Mouse (Mus musculus): Measurements from ENCODE around the gene 2300002M23Rik.

The 2300002M23Rik gene

GRCm38 (mm10) chr17:35556186-35556765 lies 11.0 kb upstream of the 2300002M23Rik start:
- DNase-seq (ENCODE audit: extremely low spot score, low spot score): no peak

GRCm38 (mm10) chr17:35556812-35557211 lies 10.4 kb upstream of the 2300002M23Rik start:
- no peak for DNase-seq (ENCODE audit: extremely low spot score, low spot score)

- no peak for DNase-seq (ENCODE audit: extremely low spot score, low spot score)
These were observed 9.9 kb upstream of the 2300002M23Rik start for GRCm38 (mm10) chr17:35557351-35557750.

GRCm38 (mm10) chr17:35558216-35558615 lies 9.0 kb upstream of the 2300002M23Rik start:
- DNase-seq (ENCODE audit: extremely low spot score, low spot score): no peak

GRCm38 (mm10) chr17:35567767-35568166 lies 517 bp downstream of the 2300002M23Rik start:
- no peak for DNase-seq (ENCODE audit: extremely low spot score, low spot score)

- peak; percentile 41 for DNase-seq (ENCODE audit: extremely low spot score, low spot score)
These were observed 2.1 kb downstream of the 2300002M23Rik start for GRCm38 (mm10) chr17:35569091-35569944.

- no peak for DNase-seq (ENCODE audit: extremely low spot score, low spot score)
These were observed 3.6 kb downstream of the 2300002M23Rik start for GRCm38 (mm10) chr17:35570836-35571235.

- no peak for DNase-seq (ENCODE audit: extremely low spot score, low spot score)
These were observed 4.2 kb downstream of the 2300002M23Rik start for GRCm38 (mm10) chr17:35571477-35571876.

- DNase-seq (ENCODE audit: extremely low spot score, low spot score): peak; percentile 80
These were observed 11.0 kb downstream of the 2300002M23Rik start for GRCm38 (mm10) chr17:35578211-35578610.

GRCm38 (mm10) chr17:35582900-35583299 lies 15.7 kb downstream of the 2300002M23Rik start:
- DNase-seq (ENCODE audit: extremely low spot score, low spot score): no peak

- DNase-seq (ENCODE audit: extremely low spot score, low spot score): peak; percentile 79
These were observed 17.2 kb downstream of the 2300002M23Rik start for GRCm38 (mm10) chr17:35584330-35584937.

- no peak for DNase-seq (ENCODE audit: extremely low spot score, low spot score)
These were observed 20.0 kb downstream of the 2300002M23Rik start for GRCm38 (mm10) chr17:35587291-35587690.

GRCm38 (mm10) chr17:35588387-35588786 lies 21.1 kb downstream of the 2300002M23Rik start:
- DNase-seq (ENCODE audit: extremely low spot score, low spot score): no peak

- peak; percentile 82 for DNase-seq (ENCODE audit: extremely low spot score, low spot score)
These were observed 23.4 kb downstream of the 2300002M23Rik start for GRCm38 (mm10) chr17:35590410-35591218.

- no peak for DNase-seq (ENCODE audit: extremely low spot score, low spot score)
These were observed 23.9 kb downstream of the 2300002M23Rik start for GRCm38 (mm10) chr17:35591219-35591578.

GRCm38 (mm10) chr17:35591731-35592130 lies 24.5 kb downstream of the 2300002M23Rik start:
- no peak for DNase-seq (ENCODE audit: extremely low spot score, low spot score)

- no peak for DNase-seq (ENCODE audit: extremely low spot score, low spot score)
These were observed 24.9 kb downstream of the 2300002M23Rik start for GRCm38 (mm10) chr17:35592131-35592530.

GRCm38 (mm10) chr17:35593786-35594185 lies 26.5 kb downstream of the 2300002M23Rik start:
- no peak for DNase-seq (ENCODE audit: extremely low spot score, low spot score)

- DNase-seq (ENCODE audit: extremely low spot score, low spot score): no peak
These were observed 27.2 kb downstream of the 2300002M23Rik start for GRCm38 (mm10) chr17:35594456-35594855.

GRCm38 (mm10) chr17:35597399-35597798 lies 30.1 kb downstream of the 2300002M23Rik start:
- DNase-seq (ENCODE audit: extremely low spot score, low spot score): no peak

- DNase-seq (ENCODE audit: extremely low spot score, low spot score): no peak
These were observed 34.0 kb downstream of the 2300002M23Rik start, which contains the start of gene Sfta2 for GRCm38 (mm10) chr17:35601249-35601648. Gene Sfta2 (plus strand): TSS chr17:35601549.
